Mouse (Mus musculus) urinary bladder, postnatal 14 days (tissue): ENCODE measurements at regions not wholly inside any gene's neighbourhood (a gene's known extent, or its start where the extent isn't known, plus 50 kb on each side); places are given as distances from the start of the nearest gene placed in this dataset.

Experiments
- DNase-seq: peaks from one replicate; pipeline ENCODE4 v3.0.0; 2021; ENCODE audit warnings: low spot score

GRCm38 (mm10) chr15:36669748-36670147, 337.8 kb downstream of the Zfp706 start:
- no peak for DNase-seq

GRCm38 (mm10) chr15:36666566-36666965, 341.0 kb downstream of the Zfp706 start:
- no peak for DNase-seq

- no peak for DNase-seq
Measured at GRCm38 (mm10) chr15:36664391-36664790, 343.2 kb downstream of the Zfp706 start.

- no peak for DNase-seq
Measured at GRCm38 (mm10) chr15:36660986-36661385, 346.6 kb downstream of the Zfp706 start.
